Mouse (Mus musculus) forebrain, embryonic 10.5 days (tissue): Measurements from ENCODE around the gene Lax1. TPM values are rescaled to one million over a fixed set of nuclear protein-coding genes. Genes with fewer than 3 reads are reported as not detected.

Source experiments
- DNase-seq: peaks from one replicate; pipeline ENCODE4 v3.0.0-alpha.2; 2017; ENCODE audit warnings: low spot score; ENCODE audit errors: extremely low spot score
- H3K27ac ChIP-seq: fragments of 300-500 bp; sonication (generic); 2 replicates; pipeline ENCODE4 v1.5.1; 2016; ENCODE audit warnings: mild to moderate bottlenecking
- H3K27me3 ChIP-seq: fragments of 300-500 bp; sonication (generic); 2 replicates; pipeline ENCODE4 v1.6.1; 2016; ENCODE audit warnings: mild to moderate bottlenecking; ENCODE audit not compliant: poor library complexity, severe bottlenecking
- H3K36me3 ChIP-seq: fragments of 300-500 bp; sonication (generic); replicated peaks from 2 replicates; pipeline ENCODE4 v1.6.1; 2016; ENCODE audit warnings: mild to moderate bottlenecking, moderate library complexity
- H3K4me1 ChIP-seq: fragments of 300-500 bp; sonication (generic); 2 replicates; pipeline ENCODE4 v1.6.1; 2016
- H3K4me3 ChIP-seq: fragments of 300-500 bp; sonication (generic); 2 replicates; pipeline ENCODE4 v1.5.1; 2016; ENCODE audit warnings: mild to moderate bottlenecking, moderate library complexity
- H3K9me3 ChIP-seq: fragments of 300-500 bp; sonication (generic); 2 replicates; pipeline ENCODE4 v1.6.1; 2016; ENCODE audit warnings: mild to moderate bottlenecking, moderate library complexity
- WGBS: fragments of 180-500 bp; shearing (Covaris S2); methylation state at CpG from one replicate; pipeline ENCODE4 v1.1.7; 2016; 5-methylcytosine and 5-hydroxymethylcytosine counted together
- microRNA-seq: library from miRNA; unstranded; fragments of <30 nt; microRNA quantifications from one replicate; pipeline ENCODE4, GENCODE M21; 2017
- polyA plus RNA-seq: library from polyadenylated mRNA; unstranded; fragments of >200 nt; fragmentation: Nextera tagmentation; extraction: Ambion mirVana; gene quantifications from 2 replicates; pipeline ENCODE4 v1.2.1, GENCODE M21; 2016

The Lax1 gene
- polyA plus RNA-seq, 1 experiment from 2014 or later: 0.93 TPM

GRCm38 (mm10) chr1:133656811-133657210 lies 33.1 kb downstream of the Lax1 start:
- no peak for DNase-seq
- Histone ChIP-seq H3K4me1 (peaks cover 33% of the 10 kb centered on the region), H3K9me3 (no peaks in the 10 kb centered on the region), H3K27ac (no peak overlapping the region), H3K36me3 (peaks cover 73% of the 10 kb centered on the region), H3K4me3 (no peak overlapping the region), H3K27me3 (no peaks in the 10 kb centered on the region)
- WGBS: 81% methylated on average over 5 of the region's 5 CpGs

GRCm38 (mm10) chr1:133653033-133653432 lies 36.9 kb downstream of the Lax1 start:
- WGBS: 90% methylated on average over 1 of the region's 1 CpGs
- peaks cover 82% of the 10 kb centered on the region for H3K36me3 ChIP-seq

DNA sequence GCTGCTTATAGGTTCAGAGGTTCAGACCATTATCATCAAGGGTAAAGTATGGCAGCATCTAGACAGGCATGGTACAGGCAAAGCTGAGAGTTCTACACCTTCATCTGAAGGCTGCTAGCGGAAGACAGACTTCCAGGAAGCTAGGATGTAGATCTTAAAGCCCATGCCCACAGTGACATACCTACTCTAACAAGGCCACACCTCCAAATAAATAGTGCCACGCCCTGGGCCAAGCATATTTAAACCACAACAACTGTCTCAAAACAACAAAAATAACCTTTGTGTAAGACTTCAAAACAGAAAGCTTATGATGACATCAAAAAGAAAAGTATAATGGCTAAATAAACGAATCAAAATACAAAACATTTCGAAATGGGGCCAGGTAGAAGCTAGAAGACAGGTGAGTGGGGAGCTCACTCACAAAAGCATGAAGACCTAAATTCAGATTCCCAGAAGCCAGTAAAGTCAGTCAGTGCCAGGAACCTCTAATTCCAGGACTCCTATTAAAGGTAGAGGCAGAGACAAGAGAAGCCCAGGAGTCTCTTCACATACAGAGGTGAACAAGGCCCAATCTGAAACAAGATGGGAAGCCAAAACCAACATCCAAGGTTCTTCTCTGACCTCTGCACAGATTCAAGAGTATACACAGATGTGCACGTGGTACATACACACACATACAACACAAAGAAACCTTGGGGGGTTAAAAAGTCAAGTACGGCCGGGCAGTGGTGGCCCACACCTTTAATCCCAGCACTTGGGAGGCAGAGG lies 39.4 kb downstream of the Lax1 start:
- Histone ChIP-seq H3K36me3 (peaks cover 85% of the 10 kb centered on the region), H3K27ac (no peak overlapping the region), H3K27me3 (no peaks in the 10 kb centered on the region), H3K4me3 (no peak overlapping the region), H3K9me3 (no peaks in the 10 kb centered on the region), H3K4me1 (no peaks in the 10 kb centered on the region)
- DNase-seq: no peak
- 93% methylated on average over 7 of the region's 7 CpGs for WGBS

More at GRCm38 (mm10) chr1:133653033-133653432, 36.9 kb downstream of the Lax1 start:
- H3K4me3 ChIP-seq: no peak overlapping the region
- no peak for DNase-seq
- peaks cover 14% of the 10 kb centered on the region for H3K4me1 ChIP-seq
- no peaks in the 10 kb centered on the region for H3K9me3 ChIP-seq
- H3K27me3 ChIP-seq: no peaks in the 10 kb centered on the region
- no peak overlapping the region for H3K27ac ChIP-seq

GRCm38 (mm10) chr1:133645652-133646051 lies 44.3 kb downstream of the Lax1 start:
- 95% methylated on average over 5 of the region's 5 CpGs for WGBS
- no peak for DNase-seq
- H3K4me3 ChIP-seq: no peak overlapping the region
- no peaks in the 10 kb centered on the region for H3K4me1 ChIP-seq
- H3K9me3 ChIP-seq: no peaks in the 10 kb centered on the region
- H3K36me3 ChIP-seq: peaks cover 90% of the 10 kb centered on the region
- no peaks in the 10 kb centered on the region for H3K27me3 ChIP-seq
- H3K27ac ChIP-seq: no peak overlapping the region

DNA sequence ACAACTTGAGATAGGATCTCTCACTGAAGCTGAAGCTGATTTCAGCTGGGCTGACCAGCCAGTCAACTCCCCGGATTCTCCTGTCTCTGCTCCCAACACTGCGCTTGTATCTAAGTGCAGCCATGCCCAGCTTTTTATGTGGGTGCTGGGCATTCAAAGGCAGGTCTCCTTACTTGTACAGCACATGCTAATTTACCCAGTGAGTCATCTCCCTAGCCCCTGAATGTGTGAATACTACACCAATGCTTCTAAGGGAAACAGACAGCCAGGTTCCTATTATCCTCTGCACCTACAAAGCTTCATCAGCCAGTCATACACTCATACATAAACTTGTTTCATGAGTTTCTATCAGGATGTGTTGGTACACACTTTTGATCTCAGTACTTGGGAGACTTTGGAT lies 48.7 kb downstream of the Lax1 start:
- no peak overlapping the region for H3K4me3 ChIP-seq
- WGBS: 90% methylated on average over 2 of the region's 2 CpGs
- DNase-seq: no peak
- no peaks in the 10 kb centered on the region for H3K27me3 ChIP-seq
- H3K27ac ChIP-seq: no peak overlapping the region
- H3K36me3 ChIP-seq: peaks cover 100% of the 10 kb centered on the region
- no peaks in the 10 kb centered on the region for H3K9me3 ChIP-seq
- H3K4me1 ChIP-seq: no peaks in the 10 kb centered on the region

- H3K4me3 ChIP-seq: no peak overlapping the region
- DNase-seq: no peak
- H3K27me3 ChIP-seq: no peaks in the 10 kb centered on the region
- peaks cover 100% of the 10 kb centered on the region for H3K36me3 ChIP-seq
- no peaks in the 10 kb centered on the region for H3K9me3 ChIP-seq
- H3K27ac ChIP-seq: no peak overlapping the region
- 94% methylated on average over 6 of the region's 6 CpGs for WGBS
- no peaks in the 10 kb centered on the region for H3K4me1 ChIP-seq
Measured at GRCm38 (mm10) chr1:133638517-133638916, 51.4 kb downstream of the Lax1 start.

- H3K9me3 ChIP-seq: no peaks in the 10 kb centered on the region
- WGBS: 91% methylated on average over 2 of the region's 2 CpGs
- no peak for DNase-seq
- H3K27ac ChIP-seq: no peak overlapping the region
- no peaks in the 10 kb centered on the region for H3K4me1 ChIP-seq
- no peak overlapping the region for H3K4me3 ChIP-seq
- no peaks in the 10 kb centered on the region for H3K27me3 ChIP-seq
- H3K36me3 ChIP-seq: peaks cover 98% of the 10 kb centered on the region
Measured at GRCm38 (mm10) chr1:133632168-133632567, 57.7 kb downstream of the Lax1 start.

Small RNA genes within 50 kb of the gene (microRNA-seq; reads per million reads assigned to microRNA genes)
- not detected for gene Mir6903

Other genes with a start within 250 kb of the Lax1 start
- gene Snrpe, start 79.8 kb downstream of the Lax1 start, polyA plus RNA-seq: 948 and 960 TPM in 2 replicates
- gene Zbed6, start 29.2 kb downstream of the Lax1 start, polyA plus RNA-seq: not detected in 2 replicates
- 4.3 and 4.4 TPM in 2 replicates for gene Gm38394, start 28.8 kb downstream of the Lax1 start, polyA plus RNA-seq
- 3.2 and 4.2 TPM in 2 replicates for gene Atp2b4, start 110.9 kb upstream of the Lax1 start, polyA plus RNA-seq
- 1.2 and 2.3 TPM in 2 replicates for gene Optc, start 217.9 kb upstream of the Lax1 start, polyA plus RNA-seq
- gene Prelp, start 231.3 kb upstream of the Lax1 start, polyA plus RNA-seq: 0.36 and 0.90 TPM in 2 replicates